Mouse (Mus musculus): ENCODE data around the gene Serp2.

GRCm38 (mm10) chr14:76605931-76606534 lies 49.3 kb upstream of the Serp2 start:
- TF ChIP-seq CTCF (IDR thresholded peaks at IDR 0.05; ENCODE audit: low read depth) (no peak), EP300 (IDR thresholded peaks at IDR 0.05; ENCODE audit: low read depth) (no peak)
